Mouse (Mus musculus) limb, embryonic 13.5 days (tissue): ENCODE results near the gene Sprr2i. TPM values are rescaled to one million over a fixed set of nuclear protein-coding genes. Genes with fewer than 3 reads are reported as not detected.

ENCODE experiments used
- ATAC-seq: fragments of 200-750 bp; cut with Nextera tagmentation; 2 replicates; pipeline ENCODE4 v1.8.0; 2017; ENCODE audit warnings: low read depth, moderate number of reproducible peaks, moderate TSS enrichment; ENCODE audit not compliant: low FRiP score
- H3K27ac ChIP-seq: fragments of 300-500 bp; sonication (generic); 2 replicates; pipeline ENCODE4 v1.5.1; 2015; ENCODE audit warnings: inconsistent platforms, mild to moderate bottlenecking, moderate library complexity
- H3K27me3 ChIP-seq: fragments of 300-500 bp; sonication (generic); 2 replicates; pipeline ENCODE4 v1.6.1; 2015; ENCODE audit warnings: mild to moderate bottlenecking, inconsistent platforms
- H3K36me3 ChIP-seq: fragments of 300-500 bp; sonication (generic); 2 replicates; pipeline ENCODE4 v1.6.1; 2015; ENCODE audit warnings: inconsistent platforms, mild to moderate bottlenecking, moderate library complexity
- H3K4me1 ChIP-seq: fragments of 300-500 bp; sonication (generic); 2 replicates; pipeline ENCODE4 v1.6.1; 2015; ENCODE audit warnings: inconsistent platforms
- H3K4me2 ChIP-seq: fragments of 300-500 bp; sonication (generic); replicated peaks from 2 replicates; pipeline ENCODE4 v1.6.1; 2015; ENCODE audit warnings: inconsistent platforms, mild to moderate bottlenecking, moderate library complexity
- H3K4me3 ChIP-seq: fragments of 300-500 bp; sonication (generic); 2 replicates; pipeline ENCODE4 v1.5.1; 2015; ENCODE audit warnings: moderate library complexity, mild to moderate bottlenecking, inconsistent platforms
- H3K9ac ChIP-seq: fragments of 300-500 bp; sonication (generic); 2 replicates; pipeline ENCODE4 v1.6.1; 2015; ENCODE audit warnings: mild to moderate bottlenecking, inconsistent platforms
- H3K9me3 ChIP-seq: fragments of 300-500 bp; sonication (generic); 2 replicates; pipeline ENCODE4 v1.6.1; 2016; ENCODE audit warnings: inconsistent platforms
- WGBS: fragments of 180-500 bp; shearing (Covaris S2); methylation state at CpG from one replicate; pipeline ENCODE4 v1.1.7; 2015; 5-methylcytosine and 5-hydroxymethylcytosine counted together
- polyA plus RNA-seq: library from polyadenylated mRNA; unstranded; fragments of >200 nt; fragmentation: Nextera tagmentation; extraction: Ambion mirVana; gene quantifications from 2 replicates; pipeline ENCODE4 v1.2.1, GENCODE M21; 2015

Gene Sprr2i
- not detected in 2 replicates for polyA plus RNA-seq

GRCm38 (mm10) chr3:92407691-92408090, at the start of gene Sprr2i:
TSS of gene Sprr2i (plus strand) at chr3:92407991.
- Histone ChIP-seq H3K4me3 (no peak within 1 kb of the TSS), H3K9ac (no peak within 1 kb of the TSS), H3K27me3 (no peaks in the 10 kb centered on the region), H3K27ac (no peak within 1 kb of the TSS), H3K9me3 (no peaks in the 10 kb centered on the region), H3K36me3 (no peaks in the 10 kb centered on the region), H3K4me2 (no peak within 1 kb of the TSS), H3K4me1 (no peaks in the 10 kb centered on the region)
- ATAC-seq: no peak
- 91% methylated on average over 2 of the region's 2 CpGs for WGBS

GRCm38 (mm10) chr3:92361619-92362018, 46.2 kb upstream of the Sprr2i start:
- Histone ChIP-seq H3K4me2 (no peak overlapping the region), H3K4me3 (no peak overlapping the region), H3K27me3 (no peaks in the 10 kb centered on the region), H3K9ac (no peak overlapping the region), H3K27ac (no peak overlapping the region), H3K9me3 (peaks cover 5% of the 10 kb centered on the region; the same call in 1 of the 2 replicates), H3K36me3 (no peaks in the 10 kb centered on the region), H3K4me1 (no peaks in the 10 kb centered on the region)
- no peak for ATAC-seq

- WGBS: 74% methylated on average over 3 of the region's 3 CpGs
- Histone ChIP-seq H3K4me1 (no peaks in the 10 kb centered on the region), H3K27me3 (no peaks in the 10 kb centered on the region), H3K4me2 (no peak within 1 kb of the TSS), H3K4me3 (no peak within 1 kb of the TSS), H3K9me3 (no peaks in the 10 kb centered on the region), H3K36me3 (no peaks in the 10 kb centered on the region), H3K9ac (no peak within 1 kb of the TSS), H3K27ac (no peak within 1 kb of the TSS)
- ATAC-seq: no peak
These were observed 42.9 kb upstream of the Sprr2i start, which contains the start of gene Sprr2f for GRCm38 (mm10) chr3:92364887-92365286. TSS of gene Sprr2f (plus strand) at chr3:92365187.

GRCm38 (mm10) chr3:92373613-92374012, 34.2 kb upstream of the Sprr2i start:
- 81% methylated on average over 2 of the region's 2 CpGs for WGBS

GRCm38 (mm10) chr3:92385385-92385784, 22.4 kb upstream of the Sprr2i start, which contains the start of gene Sprr2h:
TSS of gene Sprr2h (plus strand) at chr3:92385685.
- H3K4me1 ChIP-seq: no peaks in the 10 kb centered on the region
- 63% methylated on average over 1 of the region's 1 CpGs for WGBS
- no peak within 1 kb of the TSS for H3K9ac ChIP-seq
- H3K4me3 ChIP-seq: no peak within 1 kb of the TSS
- no peak within 1 kb of the TSS for H3K4me2 ChIP-seq
- H3K9me3 ChIP-seq: no peaks in the 10 kb centered on the region
- no peaks in the 10 kb centered on the region for H3K27me3 ChIP-seq
- ATAC-seq: no peak
- no peaks in the 10 kb centered on the region for H3K36me3 ChIP-seq
- no peak within 1 kb of the TSS for H3K27ac ChIP-seq

More at GRCm38 (mm10) chr3:92373613-92374012, 34.2 kb upstream of the Sprr2i start:
- no peak for ATAC-seq
- H3K9ac ChIP-seq: no peak overlapping the region
- H3K4me2 ChIP-seq: no peak overlapping the region
- no peak overlapping the region for H3K27ac ChIP-seq
- no peaks in the 10 kb centered on the region for H3K27me3 ChIP-seq
- no peaks in the 10 kb centered on the region for H3K4me1 ChIP-seq
- H3K9me3 ChIP-seq: no peaks in the 10 kb centered on the region
- H3K4me3 ChIP-seq: no peak overlapping the region
- no peaks in the 10 kb centered on the region for H3K36me3 ChIP-seq

GRCm38 (mm10) chr3:92394301-92394700, 13.5 kb upstream of the Sprr2i start:
- Histone ChIP-seq H3K4me2 (no peak overlapping the region), H3K4me3 (no peak overlapping the region), H3K27ac (no peak overlapping the region), H3K36me3 (no peaks in the 10 kb centered on the region), H3K9me3 (no peaks in the 10 kb centered on the region), H3K9ac (no peak overlapping the region), H3K4me1 (no peaks in the 10 kb centered on the region), H3K27me3 (no peaks in the 10 kb centered on the region)
- ATAC-seq: no peak
- WGBS: 53% methylated on average over 1 of the region's 1 CpGs

GRCm38 (mm10) chr3:92417782-92418181, 10.0 kb downstream of the Sprr2i start, which contains the start of gene Sprr2j-ps:
TSS of gene Sprr2j-ps (plus strand) at chr3:92418082.
- Histone ChIP-seq H3K4me3 (no peak within 1 kb of the TSS), H3K9ac (no peak within 1 kb of the TSS)
- WGBS: 78% methylated on average over 2 of the region's 2 CpGs

GRCm38 (mm10) chr3:92429323-92429722, 21.5 kb downstream of the Sprr2i start, which contains the start of gene Gm9774:
TSS of gene Gm9774 (minus strand) at chr3:92429423.
- ATAC-seq: no peak
- no peak within 1 kb of the TSS for H3K9ac ChIP-seq
- H3K4me2 ChIP-seq: no peak within 1 kb of the TSS
- H3K4me1 ChIP-seq: no peaks in the 10 kb centered on the region
- H3K9me3 ChIP-seq: no peaks in the 10 kb centered on the region
- WGBS: 93% methylated on average over 6 of the region's 6 CpGs
- no peak within 1 kb of the TSS for H3K27ac ChIP-seq
- H3K4me3 ChIP-seq: no peak within 1 kb of the TSS
- no peaks in the 10 kb centered on the region for H3K36me3 ChIP-seq
- no peaks in the 10 kb centered on the region for H3K27me3 ChIP-seq

More at GRCm38 (mm10) chr3:92417782-92418181, 10.0 kb downstream of the Sprr2i start, which contains the start of gene Sprr2j-ps:
- Histone ChIP-seq H3K27ac (no peak within 1 kb of the TSS), H3K27me3 (no peaks in the 10 kb centered on the region), H3K9me3 (no peaks in the 10 kb centered on the region), H3K36me3 (no peaks in the 10 kb centered on the region), H3K4me2 (no peak within 1 kb of the TSS), H3K4me1 (no peaks in the 10 kb centered on the region)
- ATAC-seq: no peak

- Histone ChIP-seq H3K9me3 (no peaks in the 10 kb centered on the region), H3K9ac (no peak within 1 kb of the TSS), H3K27ac (no peak within 1 kb of the TSS), H3K4me1 (no peaks in the 10 kb centered on the region), H3K4me3 (no peak within 1 kb of the TSS), H3K4me2 (no peak within 1 kb of the TSS), H3K36me3 (no peaks in the 10 kb centered on the region), H3K27me3 (no peaks in the 10 kb centered on the region)
- 90% methylated on average over 2 of the region's 2 CpGs for WGBS
- ATAC-seq: no peak
These were observed 24.5 kb downstream of the Sprr2i start, which contains the start of gene Sprr2k for GRCm38 (mm10) chr3:92432282-92432681. TSS of gene Sprr2k (plus strand) at chr3:92432582.

- no peaks in the 10 kb centered on the region for H3K36me3 ChIP-seq
- H3K4me3 ChIP-seq: no peak within 1 kb of the TSS
- no peaks in the 10 kb centered on the region for H3K9me3 ChIP-seq
- H3K27ac ChIP-seq: no peak within 1 kb of the TSS
- no peak for ATAC-seq
- H3K4me2 ChIP-seq: no peak within 1 kb of the TSS
- no peaks in the 10 kb centered on the region for H3K4me1 ChIP-seq
- WGBS: 86% methylated on average over 3 of the region's 3 CpGs
- H3K9ac ChIP-seq: no peak within 1 kb of the TSS
- H3K27me3 ChIP-seq: no peaks in the 10 kb centered on the region
These were observed 30.9 kb downstream of the Sprr2i start, which contains the start of gene Sprr1b for GRCm38 (mm10) chr3:92438689-92439088. TSS of gene Sprr1b (minus strand) at chr3:92438789.

- WGBS: 73% methylated on average over 3 of the region's 3 CpGs
- Histone ChIP-seq H3K27me3 (no peaks in the 10 kb centered on the region), H3K4me1 (no peaks in the 10 kb centered on the region), H3K9me3 (no peaks in the 10 kb centered on the region), H3K4me3 (no peak overlapping the region), H3K36me3 (no peaks in the 10 kb centered on the region), H3K27ac (no peak overlapping the region), H3K4me2 (no peak overlapping the region), H3K9ac (no peak overlapping the region)
- ATAC-seq: no peak
These were observed 32.4 kb downstream of the Sprr2i start for GRCm38 (mm10) chr3:92440177-92440576.

- H3K4me3 ChIP-seq: no peak overlapping the region
- ATAC-seq: no peak
- no peak overlapping the region for H3K4me2 ChIP-seq
- no peaks in the 10 kb centered on the region for H3K27me3 ChIP-seq
- no peak overlapping the region for H3K27ac ChIP-seq
- no peaks in the 10 kb centered on the region for H3K9me3 ChIP-seq
- no peaks in the 10 kb centered on the region for H3K4me1 ChIP-seq
- no peaks in the 10 kb centered on the region for H3K36me3 ChIP-seq
- no peak overlapping the region for H3K9ac ChIP-seq
- WGBS: 85% methylated on average over 5 of the region's 5 CpGs
These were observed 47.4 kb downstream of the Sprr2i start for GRCm38 (mm10) chr3:92455151-92455550.

GRCm38 (mm10) chr3:92458620-92459019, 50.8 kb downstream of the Sprr2i start, which contains the start of gene Sprr3:
TSS of gene Sprr3 (minus strand) at chr3:92458720.
- no peak within 1 kb of the TSS for H3K4me2 ChIP-seq
- no peak for ATAC-seq
- 71% methylated on average over 2 of the region's 2 CpGs for WGBS

More at GRCm38 (mm10) chr3:92458620-92459019, 50.8 kb downstream of the Sprr2i start, which contains the start of gene Sprr3:
- Histone ChIP-seq H3K4me3 (no peak within 1 kb of the TSS), H3K4me1 (no peaks in the 10 kb centered on the region), H3K27ac (no peak within 1 kb of the TSS), H3K9ac (no peak within 1 kb of the TSS), H3K27me3 (no peaks in the 10 kb centered on the region), H3K9me3 (no peaks in the 10 kb centered on the region), H3K36me3 (no peaks in the 10 kb centered on the region)
